Mouse (Mus musculus): Measurements from ENCODE around the gene Wnt10a. TPM values are rescaled to one million over a fixed set of nuclear protein-coding genes. Genes with fewer than 3 reads are reported as not detected.

The Wnt10a gene
- polyA plus RNA-seq, 1 experiment from 2014 or later: 2.0 TPM

- no peaks in the 10 kb centered on the region for H3K36me3 ChIP-seq (ENCODE audit: control insufficient read depth, insufficient read depth, low read length)
- H3K4me1 ChIP-seq (replicated peaks; ENCODE audit: control insufficient read depth, insufficient read depth, low read length): peaks cover 38% of the 10 kb centered on the region
- DNase-seq (ENCODE audit: low spot score) (peak; percentile 24), ATAC-seq (ENCODE audit: low FRiP score) (no peak)
- 7% methylated on average over 10 of the region's 10 CpGs for WGBS
- no peak overlapping the region for H3K9ac ChIP-seq (ENCODE audit: low read depth, low read length)
- H3K4me2 ChIP-seq (replicated peaks; ENCODE audit: low read depth, low read length): no peak overlapping the region
- no peak overlapping the region for H3K27ac ChIP-seq (ENCODE audit: low read depth, low read length)
- H3K9me3 ChIP-seq (ENCODE audit: control insufficient read depth, low read length): no peaks in the 10 kb centered on the region
- H3K27me3 ChIP-seq (ENCODE audit: control insufficient read depth, insufficient read depth, low read length): peaks cover 91% of the 10 kb centered on the region
- H3K4me3 ChIP-seq (ENCODE audit: low read depth, low read length): no peak overlapping the region
These were observed 13.0 kb downstream of the Wnt10a start for GRCm38 (mm10) chr1:74804211-74804870.

DNA sequence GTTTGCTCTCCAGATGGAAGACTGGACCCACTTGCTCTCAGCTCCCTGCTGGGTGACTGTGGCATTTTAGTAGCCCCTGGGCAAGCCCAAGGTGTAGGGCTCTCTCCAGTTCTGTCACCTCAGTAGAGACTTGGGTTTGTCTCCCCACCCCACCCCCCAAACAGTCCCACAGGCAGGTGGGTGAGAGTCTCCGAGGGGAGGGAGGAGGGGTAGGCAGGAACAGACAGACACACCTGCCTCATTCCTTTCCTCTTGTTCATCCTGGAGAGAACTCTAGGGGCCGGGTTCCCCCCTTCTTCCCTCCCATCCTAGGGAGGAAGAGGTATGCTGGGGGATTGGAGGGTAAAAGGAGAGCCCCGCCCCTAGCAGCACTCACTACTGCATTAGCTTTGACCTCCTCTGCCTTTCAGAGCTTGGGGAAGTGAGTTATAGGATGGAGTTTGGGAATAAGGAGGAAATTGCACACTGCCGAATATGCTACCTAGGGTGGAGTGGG is 14.1 kb downstream of the Wnt10a start:
- no peak overlapping the region for H3K4me2 ChIP-seq (replicated peaks; ENCODE audit: low read depth, low read length)
- no peaks in the 10 kb centered on the region for H3K36me3 ChIP-seq (ENCODE audit: control insufficient read depth, insufficient read depth, low read length)
- peaks cover 35% of the 10 kb centered on the region for H3K4me1 ChIP-seq (replicated peaks; ENCODE audit: control insufficient read depth, insufficient read depth, low read length)
- H3K4me3 ChIP-seq (ENCODE audit: low read depth, low read length): no peak overlapping the region
- no peaks in the 10 kb centered on the region for H3K9me3 ChIP-seq (ENCODE audit: control insufficient read depth, low read length)
- H3K9ac ChIP-seq (ENCODE audit: low read depth, low read length): no peak overlapping the region
- H3K27ac ChIP-seq (ENCODE audit: low read depth, low read length): no peak overlapping the region
- peaks cover 82% of the 10 kb centered on the region for H3K27me3 ChIP-seq (ENCODE audit: control insufficient read depth, insufficient read depth, low read length)
- WGBS: 15% methylated on average over 4 of the region's 4 CpGs
- no peak for DNase-seq (ENCODE audit: low spot score)
- ATAC-seq (ENCODE audit: low FRiP score): no peak

GRCm38 (mm10) chr1:74805843-74806242 is 14.5 kb downstream of the Wnt10a start:
- peaks cover 33% of the 10 kb centered on the region for H3K4me1 ChIP-seq (replicated peaks; ENCODE audit: control insufficient read depth, insufficient read depth, low read length)
- DNase-seq (ENCODE audit: low spot score) (no peak), ATAC-seq (ENCODE audit: low FRiP score) (no peak)
- H3K4me3 ChIP-seq (ENCODE audit: low read depth, low read length): no peak overlapping the region
- H3K9me3 ChIP-seq (ENCODE audit: control insufficient read depth, low read length): no peaks in the 10 kb centered on the region
- no peak overlapping the region for H3K4me2 ChIP-seq (replicated peaks; ENCODE audit: low read depth, low read length)
- WGBS: 9% methylated on average over 5 of the region's 5 CpGs
- peaks cover 78% of the 10 kb centered on the region for H3K27me3 ChIP-seq (ENCODE audit: control insufficient read depth, insufficient read depth, low read length)
- H3K27ac ChIP-seq (ENCODE audit: low read depth, low read length): no peak overlapping the region
- H3K9ac ChIP-seq (ENCODE audit: low read depth, low read length): no peak overlapping the region
- no peaks in the 10 kb centered on the region for H3K36me3 ChIP-seq (ENCODE audit: control insufficient read depth, insufficient read depth, low read length)

- H3K4me3 ChIP-seq (ENCODE audit: low read depth, low read length): peak overlapping the region; percentile 6
- WGBS: under 1% methylated on average over 37 of the region's 38 CpGs
- H3K4me1 ChIP-seq (replicated peaks; ENCODE audit: control insufficient read depth, insufficient read depth, low read length): peaks cover 33% of the 10 kb centered on the region
- no peaks in the 10 kb centered on the region for H3K36me3 ChIP-seq (ENCODE audit: control insufficient read depth, insufficient read depth, low read length)
- no peaks in the 10 kb centered on the region for H3K9me3 ChIP-seq (ENCODE audit: control insufficient read depth, low read length)
- H3K27me3 ChIP-seq (ENCODE audit: control insufficient read depth, insufficient read depth, low read length): peaks cover 72% of the 10 kb centered on the region
- H3K9ac ChIP-seq (ENCODE audit: low read depth, low read length): peak overlapping the region; percentile 4; the same call in 1 of the 2 replicates
- H3K27ac ChIP-seq (ENCODE audit: low read depth, low read length): peak overlapping the region; percentile 51; the same call in 1 of the 2 replicates
- ATAC-seq (ENCODE audit: low FRiP score) (peak; percentile 54), DNase-seq (ENCODE audit: low spot score) (peak; percentile 76)
- H3K4me2 ChIP-seq (replicated peaks; ENCODE audit: low read depth, low read length): peak overlapping the region; percentile 60
These were observed 15.3 kb downstream of the Wnt10a start for GRCm38 (mm10) chr1:74806360-74807311.

DNA sequence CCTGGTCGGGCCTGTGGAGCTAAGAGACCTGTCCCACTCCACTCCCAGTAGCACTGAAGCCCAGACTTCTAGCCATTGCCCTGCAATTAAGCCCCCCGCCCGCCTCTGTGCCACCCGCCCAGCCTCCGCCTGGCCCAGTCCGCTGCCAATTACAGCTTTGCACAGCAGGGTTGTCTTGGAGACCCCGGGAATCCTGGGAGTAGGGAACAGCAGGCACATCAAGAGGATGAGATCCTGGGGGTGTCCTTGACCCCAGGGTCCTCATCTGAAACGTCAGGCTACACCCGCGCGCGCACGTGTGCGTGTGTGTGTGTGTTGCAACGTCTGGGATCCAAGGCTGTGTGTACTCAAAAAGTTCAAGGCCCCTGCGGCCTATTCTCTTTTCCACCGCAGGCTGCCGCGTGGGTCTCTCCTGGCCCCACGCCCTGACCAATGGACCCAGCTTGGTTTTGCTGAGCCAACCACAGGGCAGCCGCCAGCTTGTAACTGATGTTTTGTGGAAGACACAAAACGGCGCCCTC is 16.3 kb downstream of the Wnt10a start:
- Histone ChIP-seq H3K4me3 (ENCODE audit: low read depth, low read length) (no peak overlapping the region), H3K27ac (ENCODE audit: low read depth, low read length) (no peak overlapping the region), H3K9me3 (ENCODE audit: control insufficient read depth, low read length) (no peaks in the 10 kb centered on the region), H3K4me1 (replicated peaks; ENCODE audit: control insufficient read depth, insufficient read depth, low read length) (peaks cover 33% of the 10 kb centered on the region), H3K9ac (ENCODE audit: low read depth, low read length) (0 out of 2 replicates have a peak overlapping the region, but pooled peaks have one; percentile 1), H3K4me2 (replicated peaks; ENCODE audit: low read depth, low read length) (peak overlapping the region; percentile 60), H3K36me3 (ENCODE audit: control insufficient read depth, insufficient read depth, low read length) (no peaks in the 10 kb centered on the region), H3K27me3 (ENCODE audit: control insufficient read depth, insufficient read depth, low read length) (peaks cover 63% of the 10 kb centered on the region)
- ATAC-seq (ENCODE audit: low FRiP score) (peak; percentile 25), DNase-seq (ENCODE audit: low spot score) (peak; percentile 52)
- WGBS: 1% methylated on average over 23 of the region's 23 CpGs

DNA sequence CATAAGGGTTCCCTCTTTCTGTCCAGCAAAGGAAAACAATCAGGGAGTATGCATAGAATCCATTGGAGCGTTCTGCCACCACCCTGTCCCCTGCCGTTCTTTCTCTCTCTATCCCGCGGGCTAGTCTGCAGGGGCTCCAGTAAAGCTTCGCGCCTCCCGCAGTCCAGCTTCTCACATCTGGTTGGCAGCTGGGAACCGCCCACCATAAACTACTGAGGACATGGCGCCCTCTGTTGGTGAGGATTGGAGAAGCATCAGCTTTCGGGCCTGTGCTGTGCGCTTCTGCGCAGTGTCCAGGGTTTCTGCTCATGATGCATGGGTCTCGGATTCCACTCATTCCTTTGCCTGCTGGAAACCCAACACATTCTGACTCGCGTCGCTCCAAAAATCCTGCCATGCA is 16.8 kb downstream of the Wnt10a start:
- under 1% methylated on average over 16 of the region's 16 CpGs for WGBS
- peaks cover 58% of the 10 kb centered on the region for H3K27me3 ChIP-seq (ENCODE audit: control insufficient read depth, insufficient read depth, low read length)
- H3K9me3 ChIP-seq (ENCODE audit: control insufficient read depth, low read length): no peaks in the 10 kb centered on the region
- no peak overlapping the region for H3K9ac ChIP-seq (ENCODE audit: low read depth, low read length)
- ATAC-seq (ENCODE audit: low FRiP score): peak; percentile 58
- no peaks in the 10 kb centered on the region for H3K36me3 ChIP-seq (ENCODE audit: control insufficient read depth, insufficient read depth, low read length)
- no peak overlapping the region for H3K4me3 ChIP-seq (ENCODE audit: low read depth, low read length)
- peaks cover 30% of the 10 kb centered on the region for H3K4me1 ChIP-seq (replicated peaks; ENCODE audit: control insufficient read depth, insufficient read depth, low read length)
- no peak overlapping the region for H3K27ac ChIP-seq (ENCODE audit: low read depth, low read length)
- H3K4me2 ChIP-seq (replicated peaks; ENCODE audit: low read depth, low read length): peak overlapping the region; percentile 60
- peak; percentile 98 for DNase-seq (ENCODE audit: low spot score)

DNA sequence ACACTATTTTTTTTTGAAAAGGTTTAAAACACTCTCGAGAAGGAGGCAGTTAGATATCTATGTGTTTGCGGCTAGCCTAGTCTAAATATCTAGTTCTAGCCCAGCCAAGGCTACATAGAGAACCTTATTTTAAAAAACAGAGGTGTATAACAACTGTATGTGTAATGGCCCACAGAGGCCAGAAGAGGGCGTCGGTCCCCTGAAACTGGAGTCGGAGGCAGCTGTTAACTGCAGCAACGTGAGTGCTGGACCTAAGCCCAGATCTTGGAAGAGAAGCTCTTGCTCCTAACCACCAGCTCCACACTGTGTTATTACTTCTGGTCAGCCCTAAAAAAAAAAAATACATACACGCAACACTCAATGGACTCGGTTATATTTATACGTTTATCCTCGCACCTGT is 17.7 kb downstream of the Wnt10a start:
- Histone ChIP-seq H3K4me3 (ENCODE audit: low read depth, low read length) (no peak overlapping the region), H3K36me3 (ENCODE audit: control insufficient read depth, insufficient read depth, low read length) (no peaks in the 10 kb centered on the region), H3K27me3 (ENCODE audit: control insufficient read depth, insufficient read depth, low read length) (peaks cover 49% of the 10 kb centered on the region), H3K9ac (ENCODE audit: low read depth, low read length) (no peak overlapping the region), H3K9me3 (ENCODE audit: control insufficient read depth, low read length) (no peaks in the 10 kb centered on the region), H3K27ac (ENCODE audit: low read depth, low read length) (no peak overlapping the region), H3K4me1 (replicated peaks; ENCODE audit: control insufficient read depth, insufficient read depth, low read length) (peaks cover 22% of the 10 kb centered on the region), H3K4me2 (replicated peaks; ENCODE audit: low read depth, low read length) (no peak overlapping the region)
- no peak for DNase-seq (ENCODE audit: low spot score)
- WGBS: 59% methylated on average over 10 of the region's 10 CpGs
- ATAC-seq (ENCODE audit: low FRiP score): no peak

DNA sequence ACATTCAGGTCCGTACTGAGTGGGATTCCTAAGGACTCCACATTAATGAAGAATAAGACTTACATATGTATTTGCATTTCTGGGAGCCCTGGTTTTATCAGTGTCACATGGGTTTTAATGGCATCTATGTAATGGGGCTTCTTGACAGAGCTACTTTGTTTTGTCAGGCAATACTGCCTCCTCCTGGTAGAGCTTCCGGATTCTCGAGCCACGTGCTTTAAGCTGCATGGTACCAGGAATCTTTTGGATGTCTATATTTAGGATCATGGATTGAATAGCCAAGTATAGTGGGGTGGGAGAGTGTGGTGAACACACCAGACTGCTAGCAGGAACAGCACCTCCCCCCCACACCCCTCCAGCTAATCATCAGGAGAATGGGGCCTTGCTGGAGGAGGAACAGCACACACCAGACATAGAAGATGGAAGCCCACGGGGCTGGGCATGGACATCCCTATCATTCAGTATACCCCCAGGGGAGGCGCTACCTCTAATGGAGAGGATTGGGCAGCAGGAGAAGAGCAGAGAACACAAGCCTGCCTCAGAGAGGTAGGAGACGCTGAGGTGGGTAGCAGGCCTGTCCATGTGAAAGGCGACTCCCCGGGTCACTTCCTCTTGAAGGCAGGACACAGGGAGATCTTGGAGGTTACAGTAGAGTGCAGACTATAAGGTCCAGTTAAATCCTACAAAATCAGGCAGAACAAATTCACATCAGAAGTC is 23.8 kb downstream of the Wnt10a start:
- WGBS: 80% methylated on average over 9 of the region's 9 CpGs
- no peaks in the 10 kb centered on the region for H3K27me3 ChIP-seq (ENCODE audit: control insufficient read depth, insufficient read depth, low read length)
- no peaks in the 10 kb centered on the region for H3K36me3 ChIP-seq (ENCODE audit: control insufficient read depth, insufficient read depth, low read length)
- no peak overlapping the region for H3K9ac ChIP-seq (ENCODE audit: low read depth, low read length)
- H3K27ac ChIP-seq (ENCODE audit: low read depth, low read length): no peak overlapping the region
- H3K4me2 ChIP-seq (replicated peaks; ENCODE audit: low read depth, low read length): no peak overlapping the region
- H3K9me3 ChIP-seq (ENCODE audit: control insufficient read depth, low read length): no peaks in the 10 kb centered on the region
- no peak overlapping the region for H3K4me3 ChIP-seq (ENCODE audit: low read depth, low read length)
- DNase-seq (ENCODE audit: low spot score): no peak
- no peaks in the 10 kb centered on the region for H3K4me1 ChIP-seq (replicated peaks; ENCODE audit: control insufficient read depth, insufficient read depth, low read length)
- no peak for ATAC-seq (ENCODE audit: low FRiP score)
